Mouse (Mus musculus) neutrophil, adult 59 days (primary cell): ENCODE results near the gene AF366264. TPM values are rescaled to one million over a fixed set of nuclear protein-coding genes. Genes with fewer than 3 reads are reported as not detected.

Source experiments
- total RNA-seq, 2 experiments: library from RNA; stranded (reverse); gene quantifications; 1 replicate in 1 of 2; 2 replicates in 1 of 2; pipeline ENCODE4 v1.2.4; 2023

AF366264 gene
- not detected for total RNA-seq

GRCm38 (mm10) chr8:13838289-13838688 is at the start of gene AF366264:
TSS of gene AF366264 (minus strand) at chr8:13838389.

GRCm38 (mm10) chr8:13785250-13785763 is 52.9 kb downstream of the AF366264 start, which contains the start of gene Upf3a:
TSS of gene Upf3a (plus strand) at chr8:13785615.

Other genes with a start within 250 kb of the AF366264 start
- 100 to 1,000 TPM; 158 to 187 TPM for gene Rasa3, start 160.8 kb downstream of the AF366264 start, total RNA-seq
- not detected for gene Cfap97d2, start 132.5 kb downstream of the AF366264 start, total RNA-seq
- gene Cdc16, start 80.7 kb downstream of the AF366264 start, total RNA-seq, result 10 to 100 TPM; 28.0 to 28.5 TPM
- gene Upf3a, start 52.8 kb downstream of the AF366264 start, total RNA-seq, result 10 to 100 TPM; 18.8 to 20.7 TPM
- 10 to 100 TPM; 10.1 to 12.1 TPM for gene Champ1, start 31.3 kb upstream of the AF366264 start, total RNA-seq
- 1 to 10 TPM; 1.1 to 2.3 TPM for gene Coprs, start 51.9 kb upstream of the AF366264 start, total RNA-seq